Mouse (Mus musculus): ENCODE results near the gene Dusp11. TPM values are rescaled to one million over a fixed set of nuclear protein-coding genes. Genes with fewer than 3 reads are reported as not detected.
"Not testable (repeated sequence)": the region's sequence is repeated elsewhere in the genome, so short reads cannot be mapped to it uniquely, and the experiment has no call there.

Dusp11 gene
- polyA plus RNA-seq, 1 experiment from 2014 or later, result 38.7 TPM

DNA sequence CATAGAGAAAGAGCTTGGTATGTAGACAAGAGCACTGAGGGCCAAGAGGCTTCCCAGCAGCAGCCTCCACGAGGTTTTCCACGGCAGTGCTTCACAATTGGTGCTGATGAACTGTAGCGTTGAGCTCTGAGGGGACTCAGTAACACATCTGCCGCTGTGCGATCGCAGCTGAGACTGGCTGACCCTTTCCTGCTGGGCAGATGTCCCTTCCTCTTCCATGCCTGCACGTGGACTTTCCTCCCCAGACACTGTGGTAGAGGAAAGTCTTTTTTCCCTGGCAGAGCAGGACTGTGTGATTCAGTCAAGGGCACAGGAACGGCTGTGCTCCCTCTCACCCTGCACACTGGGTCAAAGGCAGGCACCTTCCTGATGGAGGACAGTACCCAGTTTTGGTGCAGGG lies 22.9 kb upstream of the Dusp11 start:
- 75% methylated on average over 8 of the region's 8 CpGs for WGBS

GRCm38 (mm10) chr6:85978736-85979135 lies 17.3 kb upstream of the Dusp11 start:
- H3K9me3 ChIP-seq (replicated peaks; ENCODE audit: low read length); H3K9ac ChIP-seq (ENCODE audit: low read depth, low read length); DNase-seq (ENCODE audit: low spot score); H3K27me3 ChIP-seq (ENCODE audit: insufficient read depth, low read length); H3K4me2 ChIP-seq (ENCODE audit: low read length); H3K27ac ChIP-seq; H3K4me3 ChIP-seq (replicated peaks; ENCODE audit: low read depth, low read length); H3K36me3 ChIP-seq (ENCODE audit: insufficient read depth, low read length); ATAC-seq (replicated peaks; ENCODE audit: low FRiP score, low read depth); H3K4me1 ChIP-seq (replicated peaks; ENCODE audit: insufficient read depth, low read length): not testable (repeated sequence)
- WGBS, result 86% methylated on average over 4 of the region's 4 CpGs

More for the DNA sequence above, 22.9 kb upstream of the Dusp11 start:
- H3K9ac ChIP-seq (ENCODE audit: low read depth, low read length), result no peak overlapping the region
- no peaks in the 10 kb centered on the region for H3K9me3 ChIP-seq (replicated peaks; ENCODE audit: low read length)
- DNase-seq (ENCODE audit: low spot score) (no peak), ATAC-seq (replicated peaks; ENCODE audit: low FRiP score, low read depth) (no peak)
- H3K4me2 ChIP-seq (ENCODE audit: low read length), result no peak overlapping the region
- TF ChIP-seq CTCF (IDR thresholded peaks at IDR 0.05; ENCODE audit: low read depth), result no peak
- H3K36me3 ChIP-seq (ENCODE audit: insufficient read depth, low read length), result no peaks in the 10 kb centered on the region
- H3K27ac ChIP-seq, result no peak overlapping the region
- H3K4me1 ChIP-seq (replicated peaks; ENCODE audit: insufficient read depth, low read length), result no peaks in the 10 kb centered on the region
- H3K4me3 ChIP-seq (replicated peaks; ENCODE audit: low read depth, low read length), result no peak overlapping the region
- H3K27me3 ChIP-seq (ENCODE audit: insufficient read depth, low read length), result no peaks in the 10 kb centered on the region

- no peak for TF ChIP-seq CTCF (IDR thresholded peaks at IDR 0.05; ENCODE audit: low read depth)
- Histone ChIP-seq H3K4me2 (ENCODE audit: low read length) (no peak overlapping the region), H3K9ac (ENCODE audit: low read depth, low read length) (no peak overlapping the region), H3K27ac (no peak overlapping the region), H3K4me3 (replicated peaks; ENCODE audit: low read depth, low read length) (no peak overlapping the region), H3K36me3 (ENCODE audit: insufficient read depth, low read length) (no peaks in the 10 kb centered on the region), H3K4me1 (replicated peaks; ENCODE audit: insufficient read depth, low read length) (no peaks in the 10 kb centered on the region), H3K9me3 (replicated peaks; ENCODE audit: low read length) (no peaks in the 10 kb centered on the region), H3K27me3 (ENCODE audit: insufficient read depth, low read length) (no peaks in the 10 kb centered on the region)
- no peak for DNase-seq (ENCODE audit: low spot score)
- ATAC-seq (replicated peaks; ENCODE audit: low FRiP score, low read depth), result no peak
- WGBS, result 76% methylated on average over 5 of the region's 5 CpGs
Observed at GRCm38 (mm10) chr6:85976242-85976641, 14.8 kb upstream of the Dusp11 start.

GRCm38 (mm10) chr6:85975761-85976160 lies 14.3 kb upstream of the Dusp11 start:
- Histone ChIP-seq H3K4me1 (replicated peaks; ENCODE audit: insufficient read depth, low read length) (no peaks in the 10 kb centered on the region), H3K4me3 (replicated peaks; ENCODE audit: low read depth, low read length) (no peak overlapping the region), H3K4me2 (ENCODE audit: low read length) (no peak overlapping the region), H3K27ac (no peak overlapping the region), H3K36me3 (ENCODE audit: insufficient read depth, low read length) (no peaks in the 10 kb centered on the region), H3K9me3 (replicated peaks; ENCODE audit: low read length) (no peaks in the 10 kb centered on the region), H3K9ac (ENCODE audit: low read depth, low read length) (no peak overlapping the region), H3K27me3 (ENCODE audit: insufficient read depth, low read length) (no peaks in the 10 kb centered on the region)
- ATAC-seq (replicated peaks; ENCODE audit: low FRiP score, low read depth) (no peak), DNase-seq (ENCODE audit: low spot score) (no peak)
- 68% methylated on average over 1 of the region's 1 CpGs for WGBS
- TF ChIP-seq CTCF (IDR thresholded peaks at IDR 0.05; ENCODE audit: low read depth), result no peak

DNA sequence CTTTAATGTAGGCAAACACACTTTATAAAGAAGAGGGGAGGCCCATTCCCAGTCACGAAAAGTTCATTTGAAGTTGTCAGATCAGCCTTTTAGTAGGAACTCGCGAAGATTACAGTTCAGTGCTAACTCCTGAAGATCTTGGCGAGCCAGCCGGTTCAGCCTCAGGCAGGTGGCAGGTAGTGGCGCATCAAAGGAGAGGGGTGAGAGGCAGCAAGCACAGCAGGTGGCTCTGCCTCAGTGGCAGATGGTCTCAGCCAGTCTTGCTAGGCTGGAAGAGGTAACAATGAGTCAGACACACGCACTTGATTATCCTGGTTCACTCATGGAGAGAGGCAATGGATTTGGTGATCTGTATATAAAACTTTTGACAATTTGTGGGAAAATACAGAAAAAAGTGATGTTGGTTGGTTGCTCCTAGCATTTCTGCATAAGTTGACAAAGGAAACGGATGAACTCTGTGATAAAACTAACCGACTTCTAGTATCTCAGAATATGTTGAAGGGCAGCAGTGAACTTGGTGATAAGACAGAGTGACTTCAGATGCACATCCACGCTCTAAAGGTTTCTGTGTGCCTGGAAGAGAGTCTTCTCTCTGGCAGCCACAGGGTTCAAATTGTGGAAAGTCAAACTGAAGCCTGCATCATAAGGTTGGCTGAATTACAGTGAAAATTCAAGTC lies 13.6 kb upstream of the Dusp11 start:
- ATAC-seq (replicated peaks; ENCODE audit: low FRiP score, low read depth), result no peak

DNA sequence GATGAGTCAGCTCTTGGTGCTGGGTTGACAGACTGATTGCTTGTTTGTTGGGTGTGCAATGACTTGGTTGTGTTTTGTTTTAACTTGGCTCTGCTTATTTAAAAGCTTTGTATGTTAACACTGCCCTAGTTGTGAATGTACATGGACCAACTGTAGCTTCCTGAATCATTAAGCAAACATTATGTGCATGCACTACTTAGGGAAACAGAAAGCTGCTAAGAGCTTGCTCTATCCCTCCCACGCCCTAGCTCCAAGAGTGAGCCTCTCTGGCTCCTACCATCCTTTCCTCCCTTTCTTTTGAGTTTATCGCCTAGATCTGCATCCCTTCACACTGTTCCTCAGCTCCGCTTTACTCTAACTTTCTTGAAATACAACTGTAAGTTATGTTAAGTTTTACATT lies 11.9 kb upstream of the Dusp11 start:
- H3K27me3 ChIP-seq (ENCODE audit: insufficient read depth, low read length), result no peaks in the 10 kb centered on the region
- no peaks in the 10 kb centered on the region for H3K4me1 ChIP-seq (replicated peaks; ENCODE audit: insufficient read depth, low read length)
- WGBS, result 55% methylated on average over 3 of the region's 3 CpGs
- TF ChIP-seq CTCF (IDR thresholded peaks at IDR 0.05; ENCODE audit: low read depth), result no peak
- no peak overlapping the region for H3K27ac ChIP-seq
- no peaks in the 10 kb centered on the region for H3K9me3 ChIP-seq (replicated peaks; ENCODE audit: low read length)
- no peaks in the 10 kb centered on the region for H3K36me3 ChIP-seq (ENCODE audit: insufficient read depth, low read length)
- no peak overlapping the region for H3K9ac ChIP-seq (ENCODE audit: low read depth, low read length)
- no peak overlapping the region for H3K4me3 ChIP-seq (replicated peaks; ENCODE audit: low read depth, low read length)
- no peak for DNase-seq (ENCODE audit: low spot score)
- H3K4me2 ChIP-seq (ENCODE audit: low read length), result no peak overlapping the region
- no peak for ATAC-seq (replicated peaks; ENCODE audit: low FRiP score, low read depth)

More for the DNA sequence above, 13.6 kb upstream of the Dusp11 start:
- no peak overlapping the region for H3K4me3 ChIP-seq (replicated peaks; ENCODE audit: low read depth, low read length)
- H3K27ac ChIP-seq, result no peak overlapping the region
- H3K27me3 ChIP-seq (ENCODE audit: insufficient read depth, low read length), result no peaks in the 10 kb centered on the region
- H3K36me3 ChIP-seq (ENCODE audit: insufficient read depth, low read length), result no peaks in the 10 kb centered on the region
- no peak for TF ChIP-seq CTCF (IDR thresholded peaks at IDR 0.05; ENCODE audit: low read depth)
- H3K9me3 ChIP-seq (replicated peaks; ENCODE audit: low read length), result no peaks in the 10 kb centered on the region
- H3K4me1 ChIP-seq (replicated peaks; ENCODE audit: insufficient read depth, low read length), result no peaks in the 10 kb centered on the region
- no peak overlapping the region for H3K9ac ChIP-seq (ENCODE audit: low read depth, low read length)
- 63% methylated on average over 10 of the region's 10 CpGs for whole genome bisulfite sequencing
- no peak for DNase-seq (ENCODE audit: low spot score)
- no peak overlapping the region for H3K4me2 ChIP-seq (ENCODE audit: low read length)

DNA sequence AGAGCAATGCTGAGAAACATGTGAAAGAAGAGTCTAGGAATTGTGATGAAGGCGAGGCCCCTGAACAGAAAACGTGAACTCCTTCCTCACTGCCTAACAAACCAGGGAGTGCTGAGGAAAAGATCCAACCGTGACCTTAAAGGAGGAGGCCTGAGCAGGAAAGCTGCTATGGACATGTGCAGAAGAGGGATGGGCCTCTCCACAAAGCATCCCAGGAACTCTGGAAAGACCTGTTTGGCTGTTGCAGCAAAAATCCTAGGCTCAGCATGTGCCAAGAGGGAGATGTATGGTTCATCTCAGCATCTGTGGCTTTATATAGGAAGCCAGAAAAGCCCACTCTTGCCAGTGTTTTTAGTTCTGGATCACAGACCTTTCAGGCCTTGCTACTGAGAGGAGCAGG lies 11.2 kb upstream of the Dusp11 start:
- Histone ChIP-seq H3K27ac (no peak overlapping the region), H3K4me1 (replicated peaks; ENCODE audit: insufficient read depth, low read length) (no peaks in the 10 kb centered on the region), H3K9me3 (replicated peaks; ENCODE audit: low read length) (no peaks in the 10 kb centered on the region), H3K4me3 (replicated peaks; ENCODE audit: low read depth, low read length) (no peak overlapping the region), H3K27me3 (ENCODE audit: insufficient read depth, low read length) (no peaks in the 10 kb centered on the region), H3K36me3 (ENCODE audit: insufficient read depth, low read length) (no peaks in the 10 kb centered on the region), H3K9ac (ENCODE audit: low read depth, low read length) (no peak overlapping the region), H3K4me2 (ENCODE audit: low read length) (no peak overlapping the region)
- DNase-seq (ENCODE audit: low spot score) (no peak), ATAC-seq (replicated peaks; ENCODE audit: low FRiP score, low read depth) (no peak)
- TF ChIP-seq CTCF (IDR thresholded peaks at IDR 0.05; ENCODE audit: low read depth), result no peak
- 61% methylated on average over 3 of the region's 3 CpGs for WGBS

Data from kidney, postnatal 0 days (tissue).